In the genomic region with DNA sequence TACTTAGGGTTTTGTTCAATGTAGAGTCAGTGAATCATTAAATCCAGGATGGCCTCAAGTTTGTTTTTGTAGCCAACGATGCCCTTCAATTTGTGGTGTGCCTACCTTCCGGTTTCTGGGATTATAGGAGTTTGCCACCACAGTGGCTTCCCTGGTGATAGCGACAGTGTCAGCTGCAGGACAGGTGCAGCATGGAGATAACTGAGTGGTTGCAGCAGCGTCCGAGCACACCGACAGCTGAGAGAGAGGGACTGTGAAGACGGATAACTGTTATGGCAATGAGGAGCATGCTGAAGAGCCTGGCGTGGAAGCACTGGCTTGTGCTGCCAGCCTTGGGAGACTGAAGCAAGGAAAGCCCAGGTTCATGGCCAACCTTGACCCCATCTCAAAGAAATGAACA, we compare ENCODE assay signal across 16 mouse cellular contexts.
"Had no signal": no experiment of that assay in that cellular context is flagged by ENCODE, and none has a peak within 500 bp of the region (broad histone marks: within the 10 kb centered on the region; RNA-seq: fewer than 3 reads in every experiment).

No protein-coding gene starts in this region.

- H3K4me3 ChIP-seq: layer of hippocampus, adult 2 months; limb, embryonic 12.5 days; lung, embryonic 15.5 days; midbrain, embryonic 13.5 days; neural tube, embryonic 15.5 days; stomach, embryonic 15.5 days had no signal

- H3K9me3 ChIP-seq: limb, embryonic 12.5 days; lung, embryonic 15.5 days; midbrain, embryonic 13.5 days; neural tube, embryonic 15.5 days; stomach, embryonic 15.5 days had no signal

- H3K4me2 ChIP-seq: limb, embryonic 12.5 days; lung, embryonic 15.5 days; midbrain, embryonic 13.5 days; neural tube, embryonic 15.5 days; stomach, embryonic 15.5 days had no signal

- H3K27me3 ChIP-seq: limb, embryonic 12.5 days; lung, embryonic 15.5 days; midbrain, embryonic 13.5 days; neural tube, embryonic 15.5 days; stomach, embryonic 15.5 days had no signal

- H3K4me1 ChIP-seq: limb, embryonic 12.5 days; midbrain, embryonic 13.5 days; neural tube, embryonic 15.5 days; stomach, embryonic 15.5 days had no signal

- H3K27ac ChIP-seq: hindbrain, postnatal 0 days; layer of hippocampus, adult 2 months; limb, embryonic 12.5 days; lung, embryonic 15.5 days; macrophage; midbrain, embryonic 13.5 days; neural tube, embryonic 15.5 days; stomach, embryonic 15.5 days had no signal

- H3K9ac ChIP-seq: limb, embryonic 12.5 days; lung, embryonic 15.5 days; midbrain, embryonic 13.5 days; neural tube, embryonic 15.5 days; stomach, embryonic 15.5 days had no signal

- DNase-seq: kidney, adult 18-20 months; kidney, postnatal 10 days; kidney, postnatal 4 days; lung, postnatal 14 days; right cerebral cortex, postnatal 4 days; spleen, adult 18-20 months; thymus, adult 2 months; thymus, postnatal 25 days had no signal

- ATAC-seq: hindbrain, postnatal 0 days; midbrain, embryonic 13.5 days had no signal
